Mouse (Mus musculus) intestine, postnatal 0 days (tissue): ENCODE results near the gene Sox9. TPM values are rescaled to one million over a fixed set of nuclear protein-coding genes. Genes with fewer than 3 reads are reported as not detected.
A peak's percentile ranks its signal among the peaks of the same experiment; 100 is the strongest.

Experiments used
- ATAC-seq: fragments of 200-750 bp; cut with Nextera tagmentation; 2 replicates; pipeline ENCODE4 v1.8.0; 2017; ENCODE audit warnings: mild to moderate bottlenecking, moderate TSS enrichment, moderate library complexity
- H3K27ac ChIP-seq: fragments of 300-500 bp; sonication (generic); 2 replicates; pipeline ENCODE4 v1.5.1; 2014; ENCODE audit warnings: mild to moderate bottlenecking, low read depth, low read length, moderate library complexity
- H3K27me3 ChIP-seq: fragments of 300-500 bp; sonication (generic); replicated peaks from 2 replicates; pipeline ENCODE4 v1.6.1; 2014; ENCODE audit warnings: low read length, mixed read lengths; ENCODE audit not compliant: control insufficient read depth, insufficient read depth
- H3K36me3 ChIP-seq: fragments of 300-500 bp; sonication (generic); 2 replicates; pipeline ENCODE4 v1.6.1; 2014; ENCODE audit warnings: mild to moderate bottlenecking, moderate library complexity; ENCODE audit not compliant: control insufficient read depth, insufficient read depth
- H3K4me1 ChIP-seq: fragments of 300-500 bp; sonication (generic); replicated peaks from 2 replicates; pipeline ENCODE4 v1.6.1; 2014; ENCODE audit warnings: antibody characterized with exemption, low read length, mixed read lengths; ENCODE audit not compliant: control insufficient read depth, insufficient read depth
- H3K4me2 ChIP-seq: fragments of 300-500 bp; sonication (generic); replicated peaks from 2 replicates; pipeline ENCODE4 v1.6.1; 2014; ENCODE audit warnings: low read depth, mild to moderate bottlenecking, moderate library complexity
- H3K4me3 ChIP-seq: fragments of 300-500 bp; sonication (generic); 2 replicates; pipeline ENCODE4 v1.5.1; 2014; ENCODE audit warnings: low read depth, low read length
- H3K9ac ChIP-seq: fragments of 300-500 bp; sonication (generic); 2 replicates; pipeline ENCODE4 v1.6.1; 2014; ENCODE audit warnings: mild to moderate bottlenecking, low read depth, low read length
- H3K9me3 ChIP-seq: fragments of 300-500 bp; sonication (generic); 2 replicates; pipeline ENCODE4 v1.6.1; 2016; ENCODE audit warnings: mixed run types; ENCODE audit not compliant: control insufficient read depth
- CTCF ChIP-seq: sonication (generic); IDR thresholded peaks from 2 replicates; pipeline ENCODE4 v1.5.1; 2016; ENCODE audit warnings: low read depth, mild to moderate bottlenecking, control low read depth, antibody characterized with exemption, moderate library complexity
- WGBS: fragments of 180-500 bp; shearing (Covaris S2); extraction: QIAGEN DNeasy Blood & Tissue Kit; methylation state at CpG from one replicate; pipeline ENCODE4 v1.1.7; 2014; 5-methylcytosine and 5-hydroxymethylcytosine counted together
- polyA plus RNA-seq: library from polyadenylated mRNA; unstranded; fragments of >200 nt; fragmentation: Nextera tagmentation; extraction: Ambion mirVana; gene quantifications from 2 replicates; pipeline ENCODE4 v1.2.1, GENCODE M21; 2015

Sox9 gene
- polyA plus RNA-seq, 1 experiment from 2014 or later, result 15.9 TPM

GRCm38 (mm10) chr11:112826193-112827043 is 44.4 kb downstream of the Sox9 start:
- Histone ChIP-seq H3K27me3 (no peaks in the 10 kb centered on the region), H3K27ac (no peak overlapping the region), H3K4me2 (no peak overlapping the region), H3K9me3 (no peaks in the 10 kb centered on the region), H3K4me1 (0 out of 2 replicates have a peak, but pooled peaks cover 3% of the 10 kb centered on the region), H3K4me3 (no peak overlapping the region), H3K36me3 (no peaks in the 10 kb centered on the region), H3K9ac (no peak overlapping the region)
- 85% methylated on average over 6 of the region's 6 CpGs for WGBS
- no peak for TF ChIP-seq CTCF
- no peak for ATAC-seq

GRCm38 (mm10) chr11:112827044-112827347 is 45.0 kb downstream of the Sox9 start:
- WGBS, result 55% methylated on average over 6 of the region's 6 CpGs
- H3K4me1 ChIP-seq, result 0 out of 2 replicates have a peak, but pooled peaks cover 3% of the 10 kb centered on the region

GRCm38 (mm10) chr11:112828553-112829287 is 46.7 kb downstream of the Sox9 start:
- Histone ChIP-seq H3K27me3 (no peaks in the 10 kb centered on the region), H3K9ac (no peak overlapping the region), H3K36me3 (no peaks in the 10 kb centered on the region), H3K4me2 (peak overlapping the region; percentile 9; the same call in 1 of the 2 replicates), H3K9me3 (no peaks in the 10 kb centered on the region), H3K4me1 (0 out of 2 replicates have a peak, but pooled peaks cover 3% of the 10 kb centered on the region), H3K27ac (no peak overlapping the region), H3K4me3 (no peak overlapping the region)
- no peak for TF ChIP-seq CTCF
- peak; percentile 90 for ATAC-seq
- 29% methylated on average over 9 of the region's 9 CpGs for WGBS

More at GRCm38 (mm10) chr11:112827044-112827347, 45.0 kb downstream of the Sox9 start:
- no peaks in the 10 kb centered on the region for H3K36me3 ChIP-seq
- no peak overlapping the region for H3K4me3 ChIP-seq
- H3K27me3 ChIP-seq, result no peaks in the 10 kb centered on the region
- no peak overlapping the region for H3K9ac ChIP-seq
- H3K4me2 ChIP-seq, result no peak overlapping the region
- ATAC-seq, result no peak
- no peak overlapping the region for H3K27ac ChIP-seq
- H3K9me3 ChIP-seq, result no peaks in the 10 kb centered on the region
- no peak for TF ChIP-seq CTCF

DNA sequence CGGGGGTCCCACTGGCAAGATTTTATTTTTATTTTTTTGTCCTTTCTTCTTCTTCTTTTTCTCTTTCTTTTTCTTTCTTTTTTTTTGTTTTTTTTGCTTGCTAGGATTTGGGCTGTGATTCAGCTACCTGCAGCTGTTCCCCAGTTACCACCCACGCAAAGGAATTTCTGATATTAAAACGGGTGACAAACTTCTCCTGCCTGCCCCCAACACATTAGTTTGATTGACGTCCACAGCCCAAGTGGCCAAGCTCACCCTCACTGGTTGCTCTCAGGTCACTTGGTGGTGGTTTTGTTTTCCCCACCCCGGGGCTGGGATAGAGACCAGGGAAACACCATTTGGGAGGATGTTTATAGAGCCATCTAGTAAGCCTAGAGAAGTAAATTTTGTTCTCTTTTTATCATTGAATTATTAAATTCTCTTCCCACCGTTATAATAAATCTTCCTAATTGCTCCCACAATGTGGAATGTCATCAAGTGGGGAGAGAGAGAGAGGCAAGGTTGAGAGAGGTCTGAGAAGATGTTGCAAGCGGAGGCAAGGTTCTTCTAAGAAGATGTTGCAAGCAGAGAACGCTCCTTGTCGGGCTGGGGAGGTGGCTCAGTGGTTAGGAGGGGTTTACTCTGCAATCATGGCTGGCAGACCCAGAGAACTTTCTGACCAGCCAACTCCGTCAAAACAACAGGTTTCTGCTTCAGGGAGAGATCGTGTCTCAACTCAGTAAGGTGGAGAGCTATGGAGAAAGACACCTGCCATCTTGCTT is 52.4 kb downstream of the Sox9 start:
- no peak for TF ChIP-seq CTCF
- H3K27ac ChIP-seq, result no peak overlapping the region
- no peak overlapping the region for H3K4me3 ChIP-seq
- 59% methylated on average over 11 of the region's 11 CpGs for WGBS
- no peak for ATAC-seq
- H3K9me3 ChIP-seq, result no peaks in the 10 kb centered on the region
- H3K36me3 ChIP-seq, result no peaks in the 10 kb centered on the region
- no peak overlapping the region for H3K9ac ChIP-seq
- H3K4me2 ChIP-seq, result no peak overlapping the region
- H3K4me1 ChIP-seq, result no peaks in the 10 kb centered on the region
- H3K27me3 ChIP-seq, result no peaks in the 10 kb centered on the region

- H3K27ac ChIP-seq, result no peak overlapping the region
- H3K9ac ChIP-seq, result no peak overlapping the region
- peak; percentile 65 for ATAC-seq
- H3K9me3 ChIP-seq, result no peaks in the 10 kb centered on the region
- H3K27me3 ChIP-seq, result no peaks in the 10 kb centered on the region
- no peak overlapping the region for H3K4me2 ChIP-seq
- 16% methylated on average over 7 of the region's 7 CpGs for WGBS
- no peak for TF ChIP-seq CTCF
- no peaks in the 10 kb centered on the region for H3K36me3 ChIP-seq
- H3K4me1 ChIP-seq, result no peaks in the 10 kb centered on the region
- no peak overlapping the region for H3K4me3 ChIP-seq
Observed at GRCm38 (mm10) chr11:112835468-112836092, 53.6 kb downstream of the Sox9 start.
